Mouse (Mus musculus): ENCODE data around the gene Efcab6. TPM values are rescaled to one million over a fixed set of nuclear protein-coding genes. Genes with fewer than 3 reads are reported as not detected.

The Efcab6 gene
- total RNA-seq, 2 experiments from 2014 or later, result 13.0 to 13.7 TPM

- DNase-seq (ENCODE audit: low spot score in 2 of 2), result no peak
- intact Hi-C loops (cut with DNase I), result no loop called here
These were observed 73.7 kb downstream of the Efcab6 start for GRCm38 (mm10) chr15:83991461-83991860.

DNA sequence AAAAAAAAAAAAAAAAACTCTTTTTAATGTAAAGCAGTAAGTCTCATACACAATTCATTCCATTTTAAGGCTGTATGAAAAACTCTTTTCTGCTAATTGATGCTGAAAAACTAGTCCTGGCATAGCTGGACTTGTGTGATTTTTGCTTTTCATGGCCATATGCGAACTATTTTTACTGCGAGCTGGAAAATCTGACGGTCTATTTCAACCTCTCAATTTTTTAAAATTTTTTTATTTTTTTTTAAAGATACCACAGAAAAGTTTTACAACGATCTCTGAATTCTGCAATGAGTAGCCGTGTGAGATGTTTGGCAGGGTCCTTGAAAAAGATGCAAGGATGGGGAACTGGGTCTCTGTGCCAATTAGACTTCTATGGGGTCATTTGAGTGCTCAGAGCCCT is 75.9 kb downstream of the Efcab6 start:
- intact Hi-C loops (cut with DNase I), result no loop called here
- DNase-seq (ENCODE audit: low spot score in 2 of 2), result no peak

- intact Hi-C loops (cut with DNase I), result no loop called here
- DNase-seq (ENCODE audit: low spot score in 2 of 2), result no peak
These were observed 77.1 kb downstream of the Efcab6 start for GRCm38 (mm10) chr15:83988087-83988486.

- DNase-seq (ENCODE audit: low spot score in 2 of 2), result no peak
- intact Hi-C loops (cut with DNase I), result no loop called here
These were observed 82.8 kb downstream of the Efcab6 start for GRCm38 (mm10) chr15:83982186-83982936.

GRCm38 (mm10) chr15:83978865-83979264 is 86.3 kb downstream of the Efcab6 start:
- no peak for DNase-seq (ENCODE audit: low spot score in 2 of 2)
- intact Hi-C loops (cut with DNase I), result no loop called here

- DNase-seq (ENCODE audit: low spot score in 2 of 2), result no peak
- intact Hi-C loops (cut with DNase I), result no loop called here
These were observed 88.1 kb downstream of the Efcab6 start for GRCm38 (mm10) chr15:83977108-83977507.

DNA sequence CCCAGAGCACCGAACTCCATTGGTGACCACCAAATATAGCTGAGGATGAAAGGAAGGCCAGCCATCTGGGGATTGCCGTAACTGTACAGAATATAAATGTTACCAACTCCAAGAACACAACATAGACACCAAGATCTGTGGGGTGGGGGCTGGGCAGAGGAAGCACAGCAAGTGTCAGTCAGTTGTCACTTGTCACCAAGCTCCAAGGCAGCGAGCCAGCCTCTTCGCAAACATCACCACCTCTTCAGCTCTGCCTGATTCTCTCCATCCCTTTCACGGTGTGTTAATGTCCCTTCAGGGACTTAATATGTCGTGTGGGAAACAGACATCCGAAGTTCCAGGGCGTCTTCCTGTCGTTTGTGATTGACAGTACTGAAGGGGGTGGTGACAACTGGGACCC is 93.0 kb downstream of the Efcab6 start:
- no peak for DNase-seq (ENCODE audit: low spot score in 2 of 2)
- intact Hi-C loops (cut with DNase I), result no loop called here

DNA sequence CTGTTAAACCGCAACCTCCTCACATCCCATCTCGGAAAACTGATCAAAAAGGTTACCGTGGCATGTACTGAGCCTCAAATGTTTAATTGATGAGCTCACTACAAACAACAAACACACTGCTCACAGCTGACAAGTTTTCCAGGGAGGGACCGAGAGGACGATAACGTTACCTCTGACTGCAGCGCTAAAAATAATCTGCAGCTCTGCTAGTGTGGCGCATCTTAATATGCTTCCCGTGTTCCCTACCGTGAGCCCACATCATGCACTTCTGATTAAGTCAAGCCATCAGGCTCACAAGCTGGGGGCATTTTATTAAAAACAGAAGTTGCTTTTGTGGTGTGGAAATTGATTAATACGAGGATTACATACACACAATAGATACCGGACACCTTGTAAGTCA is 97.4 kb downstream of the Efcab6 start:
- intact Hi-C loops (cut with DNase I), result no loop called here
- no peak for DNase-seq (ENCODE audit: low spot score in 2 of 2)

DNA sequence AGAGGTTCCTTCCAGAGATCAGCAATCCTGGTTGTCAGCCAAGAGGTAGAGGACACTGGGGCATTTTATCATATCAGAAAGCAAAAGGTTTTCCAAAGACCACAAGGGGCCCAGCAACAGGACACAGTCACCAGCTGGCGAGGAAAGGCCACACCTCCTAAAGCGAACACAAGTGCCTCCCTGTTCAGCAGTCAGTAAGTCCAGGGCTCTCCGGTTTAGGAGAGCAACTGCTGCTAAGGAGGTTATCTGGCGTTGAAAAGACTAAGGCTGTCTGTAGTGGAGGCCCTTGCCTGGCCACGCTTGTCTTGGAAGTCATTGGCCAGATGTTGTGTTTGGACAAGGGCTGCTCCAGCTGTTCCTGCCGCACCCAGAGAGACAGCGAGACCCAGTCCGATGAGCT is 100.1 kb downstream of the Efcab6 start:
- intact Hi-C loops (cut with DNase I), result no loop called here
- no peak for DNase-seq (ENCODE audit: low spot score in 2 of 2)

GRCm38 (mm10) chr15:83958376-83958775 is 106.8 kb downstream of the Efcab6 start:
- intact Hi-C loops (cut with DNase I), result loop anchor here (5.0 kb wide), 1 partner anchor 94 kb away; no protein-coding TSS in a partner anchor
- no peak for DNase-seq (ENCODE audit: low spot score in 2 of 2)

GRCm38 (mm10) chr15:83956996-83957395 is 108.2 kb downstream of the Efcab6 start:
- DNase-seq (ENCODE audit: low spot score in 2 of 2), result no peak
- intact Hi-C loops (cut with DNase I), result loop anchor here (5.0 kb wide), 1 partner anchor 95 kb away; no protein-coding TSS in a partner anchor

- intact Hi-C loops (cut with DNase I), result loop anchor here (5.0 kb wide), 1 partner anchor 96 kb away; no protein-coding TSS in a partner anchor
- no peak for DNase-seq (ENCODE audit: low spot score in 2 of 2)
These were observed 109.1 kb downstream of the Efcab6 start for GRCm38 (mm10) chr15:83955948-83956707.

DNA sequence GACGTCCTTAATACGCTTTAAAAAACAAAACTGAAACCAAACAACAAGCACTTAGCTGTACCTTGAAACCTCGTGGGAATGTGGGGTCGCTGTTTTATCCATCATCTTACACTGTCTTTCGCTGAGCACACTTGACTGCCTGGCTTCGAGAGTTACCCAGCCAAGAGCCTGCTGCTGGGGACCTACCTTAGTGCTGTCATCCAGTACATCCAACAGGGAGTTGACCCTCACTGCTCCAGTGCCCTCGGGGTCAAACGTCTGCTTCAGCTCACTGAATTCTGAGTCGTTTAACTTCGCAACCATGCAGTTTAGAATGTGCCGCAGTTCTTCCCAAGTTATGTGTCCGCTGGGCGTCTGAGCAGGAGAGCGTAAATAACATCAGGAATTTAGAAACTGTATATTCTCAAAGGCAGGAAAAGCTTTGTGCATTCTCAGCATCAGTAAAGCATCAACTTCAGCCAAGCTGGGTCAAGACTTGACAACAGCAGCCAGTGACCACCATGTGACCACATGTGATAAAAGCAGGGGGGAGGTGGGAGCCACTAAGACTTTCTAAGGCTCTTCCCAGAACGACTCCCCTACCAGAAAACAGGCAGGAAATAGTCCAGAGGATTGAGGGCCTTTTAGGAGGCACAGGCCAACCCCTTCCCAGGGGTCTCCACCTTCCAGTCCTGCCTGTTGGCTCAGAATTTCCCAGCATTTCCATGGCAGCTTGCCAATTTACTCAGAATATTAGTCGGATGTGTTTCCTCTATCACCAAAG is 115.3 kb downstream of the Efcab6 start:
- intact Hi-C loops (cut with DNase I), result no loop called here
- DNase-seq (ENCODE audit: low spot score in 2 of 2), result no peak

- DNase-seq (ENCODE audit: low spot score in 2 of 2), result no peak
- intact Hi-C loops (cut with DNase I), result no loop called here
These were observed 125.5 kb downstream of the Efcab6 start for GRCm38 (mm10) chr15:83939703-83940102.

- no peak for DNase-seq (ENCODE audit: low spot score in 2 of 2)
- intact Hi-C loops (cut with DNase I), result no loop called here
These were observed 126.7 kb downstream of the Efcab6 start for GRCm38 (mm10) chr15:83938466-83938865.

DNA sequence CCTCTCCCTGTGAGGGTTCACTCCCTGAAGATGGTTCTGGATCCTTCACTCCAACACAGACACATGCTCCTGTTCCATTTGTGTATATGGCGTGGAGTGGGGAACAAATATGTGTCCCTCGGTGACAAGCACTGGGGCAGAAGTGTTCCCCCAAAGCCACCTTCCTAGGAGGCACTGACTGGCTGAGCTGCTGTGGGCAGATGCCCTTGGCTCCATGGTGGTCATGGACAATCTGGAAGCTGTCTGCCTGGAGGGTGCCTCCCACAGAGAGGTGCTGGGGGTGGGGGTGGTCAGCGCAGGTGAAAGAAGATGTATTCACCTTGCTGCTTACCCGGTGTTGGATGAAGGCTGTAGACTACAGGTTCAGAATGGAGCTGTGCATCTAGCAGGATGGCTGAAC is 128.7 kb downstream of the Efcab6 start:
- DNase-seq (ENCODE audit: low spot score in 2 of 2), result no peak
- intact Hi-C loops (cut with DNase I), result no loop called here

GRCm38 (mm10) chr15:83934816-83935215 is 130.4 kb downstream of the Efcab6 start:
- intact Hi-C loops (cut with DNase I), result no loop called here
- DNase-seq (ENCODE audit: low spot score in 2 of 2), result no peak

- no peak for DNase-seq (ENCODE audit: low spot score in 2 of 2)
These were observed 139.8 kb downstream of the Efcab6 start for GRCm38 (mm10) chr15:83925338-83925737.

GRCm38 (mm10) chr15:83924656-83925055 is 140.5 kb downstream of the Efcab6 start:
- DNase-seq (ENCODE audit: low spot score in 2 of 2), result no peak
- intact Hi-C loops (cut with DNase I), result no loop called here

More at GRCm38 (mm10) chr15:83925338-83925737, 139.8 kb downstream of the Efcab6 start:
- intact Hi-C loops (cut with DNase I), result no loop called here

DNA sequence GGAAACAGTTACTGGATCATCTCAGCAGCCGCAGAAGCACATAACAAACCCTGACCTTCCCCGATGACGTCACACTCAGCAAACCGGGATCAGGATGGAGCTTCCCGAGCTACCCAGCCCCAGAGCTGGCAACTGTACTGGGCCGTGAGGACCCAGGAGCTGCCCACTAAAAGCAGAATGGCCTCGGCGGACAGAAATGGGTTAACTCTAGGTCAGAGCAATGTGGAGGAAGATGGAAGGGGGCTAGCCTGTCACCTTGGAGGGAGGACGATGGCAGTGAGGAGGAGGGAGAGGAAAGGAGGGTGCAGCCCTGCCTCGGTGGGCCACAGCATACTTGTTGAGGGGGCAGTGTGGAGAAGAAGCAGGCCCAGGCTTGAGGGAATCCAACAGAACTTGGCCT is 149.8 kb downstream of the Efcab6 start:
- intact Hi-C loops (cut with DNase I), result no loop called here
- DNase-seq (ENCODE audit: low spot score in 2 of 2), result no peak
